Mouse (Mus musculus): ENCODE data around the gene Dhx57. TPM values are rescaled to one million over a fixed set of nuclear protein-coding genes. Genes with fewer than 3 reads are reported as not detected.
"Not testable (repeated sequence)": the region's sequence is repeated elsewhere in the genome, so short reads cannot be mapped to it uniquely, and the experiment has no call there.

Dhx57 gene
- polyA plus RNA-seq, 1 experiment from 2014 or later = 3.9 TPM

- Histone ChIP-seq H3K27me3 (no peaks in the 10 kb centered on the region), H3K4me1 (replicated peaks) (peaks cover 21% of the 10 kb centered on the region), H3K4me3 (replicated peaks) (peak within 1 kb of the TSS; percentile 74), H3K9ac (peak within 1 kb of the TSS; percentile 73), H3K9me3 (replicated peaks) (no peaks in the 10 kb centered on the region), H3K4me2 (peak within 1 kb of the TSS; percentile 84), H3K27ac (replicated peaks) (peak within 1 kb of the TSS; percentile 86), H3K36me3 (replicated peaks) (peaks cover 16% of the 10 kb centered on the region; the same call in 1 of the 2 replicates)
- ATAC-seq (ENCODE audit: insufficient read depth) = peak; percentile 95
- under 1% methylated on average over 33 of the region's 33 CpGs for WGBS (ENCODE audit: insufficient replicate concordance)
Observed at GRCm38 (mm10) chr17:80224326-80225116, 65.8 kb downstream of the Dhx57 start, which contains the start of gene Gemin6. Gemin6 (plus strand) TSS chr17:80224441.

- 6% methylated on average over 9 of the region's 9 CpGs for WGBS (ENCODE audit: insufficient replicate concordance)
- Histone ChIP-seq H3K27me3 (no peaks in the 10 kb centered on the region), H3K4me2 (peak overlapping the region; percentile 84), H3K9me3 (replicated peaks) (no peaks in the 10 kb centered on the region), H3K36me3 (replicated peaks) (peaks cover 10% of the 10 kb centered on the region; the same call in 1 of the 2 replicates), H3K9ac (peak overlapping the region; percentile 73), H3K27ac (replicated peaks) (peak overlapping the region; percentile 86), H3K4me1 (replicated peaks) (peaks cover 21% of the 10 kb centered on the region), H3K4me3 (replicated peaks) (peak overlapping the region; percentile 74)
- peak; percentile 35 for ATAC-seq (ENCODE audit: insufficient read depth)
Observed at GRCm38 (mm10) chr17:80223829-80224228, 66.4 kb downstream of the Dhx57 start.

DNA sequence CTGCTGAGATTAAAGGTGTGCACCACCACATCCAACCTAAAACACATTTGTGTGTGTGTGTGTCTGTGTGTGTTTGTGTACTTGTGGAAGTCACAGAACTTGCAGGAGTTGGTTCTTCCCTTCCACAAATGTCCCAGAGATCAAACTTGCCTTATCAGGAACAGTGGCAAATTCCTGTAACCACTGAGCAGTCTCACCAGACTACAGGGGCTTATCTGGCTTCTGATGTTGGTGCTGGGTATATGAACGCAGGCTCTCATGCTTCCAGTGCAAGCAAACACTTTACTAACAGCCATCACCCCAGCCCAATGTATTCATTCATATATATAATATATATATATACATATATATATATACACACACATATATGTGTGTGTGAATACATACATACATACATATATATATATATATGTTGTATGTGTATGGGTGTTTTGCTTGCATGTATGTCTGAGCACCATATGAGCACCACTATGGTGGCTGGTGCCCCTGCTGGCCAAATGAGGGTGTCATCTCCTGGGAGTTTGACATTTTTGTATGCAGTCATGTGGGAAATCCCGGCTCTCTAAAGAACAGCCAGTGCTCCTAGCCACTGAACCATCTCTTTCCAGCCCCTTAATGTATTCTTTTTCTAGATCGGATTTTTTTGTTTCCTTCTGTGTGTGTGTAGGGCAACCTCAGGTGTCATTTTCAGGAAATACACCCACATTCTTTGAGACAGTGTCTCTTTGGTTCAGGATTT lies 68.2 kb downstream of the Dhx57 start:
- ATAC-seq (ENCODE audit: insufficient read depth) = no peak
- Histone ChIP-seq H3K9ac (no peak overlapping the region), H3K36me3 (replicated peaks) (0 out of 2 replicates have a peak, but pooled peaks cover 2% of the 10 kb centered on the region), H3K27me3 (0 out of 2 replicates have a peak, but pooled peaks cover 2% of the 10 kb centered on the region), H3K4me1 (replicated peaks) (peaks cover 21% of the 10 kb centered on the region), H3K4me2 (no peak overlapping the region), H3K9me3 (replicated peaks) (no peaks in the 10 kb centered on the region), H3K4me3 (replicated peaks) (no peak overlapping the region), H3K27ac (replicated peaks) (no peak overlapping the region)
- 34% methylated on average over 3 of the region's 3 CpGs for WGBS (ENCODE audit: insufficient replicate concordance)

- ATAC-seq (ENCODE audit: insufficient read depth) = no peak
- WGBS (ENCODE audit: insufficient replicate concordance) = 40% methylated on average over 9 of the region's 9 CpGs
- H3K4me2 ChIP-seq = no peak overlapping the region
Observed at GRCm38 (mm10) chr17:80221202-80221601, 69.1 kb downstream of the Dhx57 start.

GRCm38 (mm10) chr17:80220131-80220530 lies 70.1 kb downstream of the Dhx57 start:
- Histone ChIP-seq H3K27me3 (0 out of 2 replicates have a peak, but pooled peaks cover 4% of the 10 kb centered on the region), H3K27ac (replicated peaks) (no peak overlapping the region), H3K9me3 (replicated peaks) (no peaks in the 10 kb centered on the region), H3K9ac (no peak overlapping the region), H3K4me1 (replicated peaks) (peaks cover 17% of the 10 kb centered on the region), H3K4me3 (replicated peaks) (no peak overlapping the region), H3K36me3 (replicated peaks) (no peaks in the 10 kb centered on the region), H3K4me2 (no peak overlapping the region)
- WGBS (ENCODE audit: insufficient replicate concordance) = 63% methylated on average over 2 of the region's 2 CpGs
- no peak for ATAC-seq (ENCODE audit: insufficient read depth)

More at GRCm38 (mm10) chr17:80221202-80221601, 69.1 kb downstream of the Dhx57 start:
- no peaks in the 10 kb centered on the region for H3K36me3 ChIP-seq (replicated peaks)
- H3K4me3 ChIP-seq (replicated peaks) = no peak overlapping the region
- 0 out of 2 replicates have a peak, but pooled peaks cover 4% of the 10 kb centered on the region for H3K27me3 ChIP-seq
- H3K27ac ChIP-seq (replicated peaks) = no peak overlapping the region
- H3K9ac ChIP-seq = no peak overlapping the region
- H3K9me3 ChIP-seq (replicated peaks) = no peaks in the 10 kb centered on the region
- H3K4me1 ChIP-seq (replicated peaks) = peaks cover 21% of the 10 kb centered on the region

DNA sequence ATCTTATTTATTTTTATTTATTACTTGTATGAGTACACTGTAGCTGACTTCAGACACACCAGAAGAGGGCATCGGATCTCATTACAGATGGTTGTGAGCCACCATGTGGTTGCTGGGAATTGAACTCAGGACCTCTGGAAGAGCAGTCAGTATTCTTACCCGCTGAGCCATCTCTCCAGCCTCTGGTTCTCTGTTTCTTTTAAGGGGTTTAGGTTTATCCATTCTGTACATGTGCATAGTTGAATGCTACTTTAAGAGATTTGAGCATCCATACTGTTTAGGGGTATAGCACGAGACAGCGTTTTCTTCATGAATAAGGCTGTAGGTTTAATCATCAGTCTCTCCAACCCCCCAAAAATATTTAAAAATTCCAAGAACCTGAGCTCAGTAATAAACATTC lies 76.3 kb downstream of the Dhx57 start:
- 77% methylated on average over 4 of the region's 4 CpGs for WGBS (ENCODE audit: insufficient replicate concordance)
- ATAC-seq (ENCODE audit: insufficient read depth) = not testable (repeated sequence)

DNA sequence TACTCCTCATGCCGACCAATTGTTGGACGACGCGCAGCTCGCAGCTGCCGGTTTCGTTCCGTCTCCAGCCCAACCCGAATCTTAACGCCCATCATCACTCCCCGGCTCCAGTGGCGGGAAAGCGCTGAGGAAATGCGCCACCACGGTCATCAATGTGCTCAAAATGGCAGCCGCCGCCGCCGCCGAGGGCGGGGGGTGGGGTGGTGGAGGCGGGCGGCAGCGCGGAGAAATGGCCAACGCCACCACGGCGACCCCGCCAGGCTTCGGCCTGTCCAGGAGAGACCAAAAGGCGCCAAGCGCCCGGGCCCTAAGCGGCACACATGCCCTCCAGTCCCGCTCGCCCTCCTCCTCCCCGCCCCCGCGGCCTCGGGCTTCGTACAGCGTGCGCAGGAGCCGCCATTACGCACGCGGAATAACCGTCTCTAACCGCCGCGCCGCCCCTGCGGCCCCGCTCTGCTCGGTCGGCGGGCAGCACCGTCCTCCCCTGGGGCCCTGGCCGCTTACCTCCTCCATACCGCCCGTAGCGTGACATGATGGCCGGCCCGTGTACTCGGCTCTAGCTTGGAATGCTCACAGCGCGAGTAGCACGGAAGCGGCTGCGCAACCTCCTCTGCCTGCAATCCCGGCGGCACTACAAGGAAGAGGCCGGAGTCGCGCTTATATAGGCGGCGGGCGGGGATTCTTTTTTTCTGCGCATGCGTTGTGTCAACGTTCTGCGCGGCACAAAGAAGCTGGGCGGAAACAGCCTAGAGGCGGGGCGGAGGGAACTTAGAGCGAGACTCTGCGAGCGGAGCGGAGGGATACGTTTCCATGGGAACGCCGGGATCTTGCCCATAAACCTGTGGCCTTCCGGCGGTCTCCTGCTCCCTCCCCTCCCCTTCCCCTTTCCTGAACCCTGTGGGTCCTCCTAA lies 83.3 kb downstream of the Dhx57 start, which contains the start of the genes Srsf7 and Ttc39d:
Srsf7 (minus strand) TSS at position 637 of the 911 bp plus-strand sequence.
Ttc39d (plus strand) TSS at position 790 of the 911 bp plus-strand sequence.
- WGBS (ENCODE audit: insufficient replicate concordance) = under 1% methylated on average over 90 of the region's 95 CpGs
- H3K9ac ChIP-seq = peak within 1 kb of the TSS; percentile 93
- peak; percentile 88 for ATAC-seq (ENCODE audit: insufficient read depth)
- H3K9me3 ChIP-seq (replicated peaks) = no peaks in the 10 kb centered on the region
- peak within 1 kb of the TSS; percentile 82 for H3K4me2 ChIP-seq
- H3K4me1 ChIP-seq (replicated peaks) = peaks cover 21% of the 10 kb centered on the region
- H3K27me3 ChIP-seq = no peaks in the 10 kb centered on the region
- peak within 1 kb of the TSS; percentile 97 for H3K4me3 ChIP-seq (replicated peaks)
- peaks cover 33% of the 10 kb centered on the region for H3K36me3 ChIP-seq (replicated peaks)
- H3K27ac ChIP-seq (replicated peaks) = peak within 1 kb of the TSS; percentile 97

More for the DNA sequence above, 76.3 kb downstream of the Dhx57 start:
- H3K27me3 ChIP-seq; H3K36me3 ChIP-seq (replicated peaks); H3K4me1 ChIP-seq (replicated peaks); H3K27ac ChIP-seq (replicated peaks); H3K4me3 ChIP-seq (replicated peaks); H3K9me3 ChIP-seq (replicated peaks); H3K4me2 ChIP-seq; H3K9ac ChIP-seq: not testable (repeated sequence)

DNA sequence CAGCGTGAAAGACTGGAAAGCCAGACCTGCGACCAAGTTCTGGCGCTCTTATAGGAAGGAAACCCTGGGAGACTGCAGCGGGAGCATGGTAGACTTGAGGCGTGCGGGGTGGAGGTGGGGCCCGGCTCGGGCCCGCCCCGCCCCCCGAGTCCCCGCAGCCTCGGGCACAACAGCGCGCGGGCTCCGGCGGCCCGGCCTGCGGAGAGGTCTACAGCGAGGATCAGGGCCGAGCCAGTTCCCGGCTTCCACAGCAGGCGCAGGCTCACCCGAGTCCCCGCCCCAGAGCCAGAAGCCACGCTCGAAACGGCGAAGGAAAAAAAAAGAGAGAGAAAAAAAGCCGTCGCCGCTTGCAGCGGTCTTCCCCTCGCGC lies 84.0 kb downstream of the Dhx57 start:
- no peaks in the 10 kb centered on the region for H3K9me3 ChIP-seq (replicated peaks)
- H3K4me2 ChIP-seq = peak overlapping the region; percentile 82
- no peaks in the 10 kb centered on the region for H3K27me3 ChIP-seq
- peaks cover 21% of the 10 kb centered on the region for H3K4me1 ChIP-seq (replicated peaks)
- H3K4me3 ChIP-seq (replicated peaks) = peak overlapping the region; percentile 97
- peak; percentile 64 for ATAC-seq (ENCODE audit: insufficient read depth)
- WGBS (ENCODE audit: insufficient replicate concordance) = 0% methylated on average over 36 of the region's 36 CpGs
- H3K27ac ChIP-seq (replicated peaks) = peak overlapping the region; percentile 97
- H3K36me3 ChIP-seq (replicated peaks) = peaks cover 40% of the 10 kb centered on the region
- peak overlapping the region; percentile 93 for H3K9ac ChIP-seq

DNA sequence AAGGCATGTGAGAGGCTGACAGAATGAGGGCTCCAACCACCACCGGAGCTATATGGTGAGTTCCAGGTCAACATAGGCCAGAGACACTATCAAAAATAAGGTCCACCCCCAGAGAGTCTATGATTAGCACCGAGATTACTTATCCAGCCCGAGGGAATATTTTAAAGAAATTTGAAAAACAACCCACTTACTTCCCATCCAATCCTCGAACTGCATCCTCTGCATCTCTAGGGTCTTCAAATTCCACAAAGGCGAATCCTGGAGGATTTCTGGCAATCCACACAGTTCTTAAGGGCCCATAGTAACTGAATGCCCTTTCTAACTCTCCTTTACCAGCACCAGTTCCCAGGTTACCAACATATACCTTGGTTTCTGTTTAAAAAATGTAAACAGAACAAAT lies 84.6 kb downstream of the Dhx57 start:
- 13% methylated on average over 5 of the region's 5 CpGs for WGBS (ENCODE audit: insufficient replicate concordance)

GRCm38 (mm10) chr17:80199160-80199778 lies 91.0 kb downstream of the Dhx57 start:
- peaks cover 62% of the 10 kb centered on the region for H3K36me3 ChIP-seq (replicated peaks)
- ATAC-seq (ENCODE audit: insufficient read depth) = no peak

More for the DNA sequence above, 84.6 kb downstream of the Dhx57 start:
- H3K9me3 ChIP-seq (replicated peaks) = no peaks in the 10 kb centered on the region
- H3K4me1 ChIP-seq (replicated peaks) = peaks cover 21% of the 10 kb centered on the region
- 0 out of 2 replicates have a peak overlapping the region, but pooled peaks have one; percentile 97 for H3K27ac ChIP-seq (replicated peaks)
- H3K27me3 ChIP-seq = no peaks in the 10 kb centered on the region
- peak overlapping the region; percentile 82 for H3K4me2 ChIP-seq
- H3K9ac ChIP-seq = peak overlapping the region; percentile 93
- peak overlapping the region; percentile 97 for H3K4me3 ChIP-seq (replicated peaks)
- no peak for ATAC-seq (ENCODE audit: insufficient read depth)
- peaks cover 44% of the 10 kb centered on the region for H3K36me3 ChIP-seq (replicated peaks)

More at GRCm38 (mm10) chr17:80199160-80199778, 91.0 kb downstream of the Dhx57 start:
- Histone ChIP-seq H3K27me3 (no peaks in the 10 kb centered on the region), H3K4me3 (replicated peaks) (no peak overlapping the region), H3K4me2 (no peak overlapping the region), H3K9ac (no peak overlapping the region), H3K9me3 (replicated peaks) (no peaks in the 10 kb centered on the region), H3K27ac (replicated peaks) (no peak overlapping the region), H3K4me1 (replicated peaks) (peaks cover 3% of the 10 kb centered on the region; the same call in 1 of the 2 replicates)
- 77% methylated on average over 3 of the region's 3 CpGs for WGBS (ENCODE audit: insufficient replicate concordance)

Measured in liver, embryonic 15.5 days (tissue).